Mouse (Mus musculus) heart, adult 2 months (tissue): ENCODE results near the gene Tiam2.

Source experiments
- CTCF ChIP-seq: fragments of 200-600 bp; IDR thresholded peaks from 2 replicates; pipeline ENCODE4 v1.8.1; 2022; ENCODE audit warnings: antibody characterized with exemption, mild to moderate bottlenecking, moderate library complexity
- EP300 ChIP-seq: fragments of 200-500 bp; IDR thresholded peaks from 2 replicates; pipeline ENCODE4 v1.6.1; 2011; ENCODE audit warnings: low read depth, low read length, control low read depth; ENCODE audit not compliant: insufficient read depth

GRCm38 (mm10) chr17:3366741-3367140 lies 40.4 kb downstream of the Tiam2 start:
- TF ChIP-seq CTCF = no peak
- TF ChIP-seq EP300 = no peak
